Mouse (Mus musculus) ES-E14 (cell line): Measurements from ENCODE around the gene Cactin.

Source experiments
- HCFC1 ChIP-seq: IDR thresholded peaks from 2 replicates; pipeline ENCODE4 v1.6.1; 2012; ENCODE audit warnings: low read length, inconsistent platforms, borderline replicate concordance; ENCODE audit not compliant: insufficient read depth
- MAFK ChIP-seq: IDR thresholded peaks from 2 replicates; pipeline ENCODE4 v1.6.1; 2014; ENCODE audit warnings: mild to moderate bottlenecking, low read depth, low read length, inconsistent platforms; ENCODE audit not compliant: insufficient read depth
- ZC3H11A ChIP-seq: IDR thresholded peaks from 2 replicates; pipeline ENCODE4 v1.6.1; 2012; ENCODE audit warnings: low read depth, mild to moderate bottlenecking, inconsistent platforms, low read length, borderline replicate concordance
- ZNF384 ChIP-seq: IDR thresholded peaks from 2 replicates; pipeline ENCODE4 v1.6.1; 2012; ENCODE audit warnings: low read depth, low read length, inconsistent platforms

DNA sequence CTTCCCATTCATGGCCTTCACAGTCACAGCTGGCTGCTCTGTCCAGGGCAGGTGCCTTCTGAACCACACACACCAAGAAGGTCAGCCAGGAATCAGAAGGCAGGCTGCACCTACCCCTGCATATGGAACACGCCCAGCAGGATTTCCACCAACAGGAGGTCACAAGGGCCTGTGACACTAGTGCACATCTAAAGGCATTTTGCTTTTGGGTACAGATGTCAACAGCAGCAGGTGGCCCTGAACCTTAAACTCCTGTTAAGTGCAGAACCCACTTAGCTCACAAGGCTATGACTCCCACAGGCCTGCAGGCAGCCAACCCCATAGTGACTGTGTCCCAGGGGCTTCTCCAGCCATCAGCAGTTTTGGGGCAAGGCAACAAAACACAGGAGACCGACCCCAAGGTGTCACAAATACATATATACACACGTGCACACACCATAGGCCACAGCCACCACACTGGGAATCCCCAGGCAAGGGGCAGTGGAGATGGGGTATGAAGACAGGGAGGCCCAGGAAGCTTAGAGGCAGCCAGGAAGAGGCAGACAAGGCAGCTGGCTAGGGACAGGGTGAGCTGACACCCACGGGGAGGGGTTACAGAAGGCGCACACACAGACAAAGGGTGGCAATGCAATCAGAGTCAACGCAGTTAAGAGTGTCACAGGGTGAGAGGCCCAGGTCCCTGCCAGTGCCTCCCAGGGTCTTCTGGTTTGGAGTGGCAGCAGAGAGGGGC is 45.7 kb downstream of the Cactin start:
- TF ChIP-seq MAFK (no peak), HCFC1 (no peak), ZNF384 (no peak), ZC3H11A (no peak)
